Mouse (Mus musculus) olfactory bulb, adult 2 months (tissue): ENCODE results near the gene Tmigd3.
A peak's percentile ranks its signal among the peaks of the same experiment; 100 is the strongest.

ENCODE experiments used
- CTCF ChIP-seq: fragments of 200-500 bp; IDR thresholded peaks from 2 replicates; pipeline ENCODE4 v1.5.1; 2012; ENCODE audit warnings: low read depth, mild to moderate bottlenecking, low read length, moderate library complexity; ENCODE audit not compliant: insufficient read depth
- POLR2A ChIP-seq: fragments of 200-500 bp; IDR thresholded peaks from 2 replicates; pipeline ENCODE4 v1.6.1; 2012; ENCODE audit warnings: mild to moderate bottlenecking, low read depth, low read length, moderate library complexity; ENCODE audit not compliant: insufficient read depth

DNA sequence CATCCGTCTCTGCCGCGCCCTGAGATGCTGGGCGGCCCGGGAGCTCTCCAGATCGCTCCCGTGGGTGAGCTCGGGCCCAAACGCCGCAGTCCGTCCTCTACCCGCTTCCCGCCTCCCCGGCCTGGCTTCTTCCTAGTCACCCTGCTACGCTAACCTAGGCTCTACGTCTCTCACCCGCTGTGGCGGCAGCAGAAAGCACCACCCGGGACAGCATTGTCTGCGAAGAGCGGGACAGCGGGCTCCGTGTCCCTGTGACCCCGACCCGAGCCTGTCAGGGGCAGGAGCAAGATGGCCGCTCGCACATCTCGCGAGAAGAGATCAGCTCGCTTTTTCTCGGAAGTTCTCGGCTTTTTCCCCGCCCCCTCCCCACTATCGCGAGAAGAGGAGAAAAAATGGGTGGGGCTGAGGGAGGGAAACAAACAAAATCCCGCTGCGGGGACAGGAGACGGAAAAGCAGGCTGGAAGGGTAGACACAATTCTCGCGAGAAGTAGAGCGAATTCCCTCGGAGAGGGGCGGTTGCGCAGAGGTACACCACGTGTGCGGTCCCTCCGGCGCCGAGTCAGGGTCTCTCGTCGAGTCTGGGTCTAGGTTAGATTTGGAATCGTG lies 88.4 kb downstream of the Tmigd3 start, which contains the start of gene Wdr77:
- TF ChIP-seq CTCF (0 out of 2 replicates have a peak, but pooled peaks have one; percentile 9), POLR2A (peak; percentile 95)
